Mouse (Mus musculus): ENCODE results near the gene Snapc3. TPM values are rescaled to one million over a fixed set of nuclear protein-coding genes. Genes with fewer than 3 reads are reported as not detected.

Snapc3 gene
- polyA plus RNA-seq, 1 experiment from 2014 or later: 66.5 TPM

Other genes with a start within 250 kb of the Snapc3 start
- gene Ttc39b, start 93.5 kb upstream of the Snapc3 start, polyA plus RNA-seq (2014; fragmentation: Nextera tagmentation; extraction: Ambion mirVana): 8.2 and 9.0 TPM in 2 replicates
- gene Psip1, start 68.7 kb downstream of the Snapc3 start, polyA plus RNA-seq (2014; fragmentation: Nextera tagmentation; extraction: Ambion mirVana): 308 and 330 TPM in 2 replicates
- 3.0 and 3.5 TPM in 2 replicates for gene Ccdc171, start 107.8 kb downstream of the Snapc3 start, polyA plus RNA-seq (2014; fragmentation: Nextera tagmentation; extraction: Ambion mirVana)

All from hindbrain, embryonic 14.5 days (tissue).